Mouse (Mus musculus) common myeloid progenitor, adult 5-6 weeks (primary cell): Measurements from ENCODE around the gene Fbxo31. TPM values are rescaled to one million over a fixed set of nuclear protein-coding genes. Genes with fewer than 3 reads are reported as not detected.
A peak's percentile ranks its signal among the peaks of the same experiment; 100 is the strongest.
"Not testable (repeated sequence)": the region's sequence is repeated elsewhere in the genome, so short reads cannot be mapped to it uniquely, and the experiment has no call there.

Source experiments
- ATAC-seq: replicated peaks from 2 replicates; pipeline ENCODE4 v1.8.0; 2016; ENCODE audit warnings: low read depth, mild to moderate bottlenecking, moderate TSS enrichment, inconsistent platforms; ENCODE audit not compliant: poor library complexity, severe bottlenecking
- total RNA-seq: library from RNA; stranded (forward); fragments of 200-1000, 187-1606 nt; gene quantifications from 2 replicates; pipeline ENCODE4 v1.2.3, GENCODE M21; 2017

Fbxo31 gene
- 6.8 and 8.8 TPM in 2 replicates for total RNA-seq

- peak; percentile 77 for ATAC-seq
These were observed at the start of gene Fbxo31 for GRCm38 (mm10) chr8:121578676-121579451. TSS of gene Fbxo31 (minus strand) at chr8:121578806.

- ATAC-seq, result no peak
These were observed 44.4 kb upstream of the Fbxo31 start for GRCm38 (mm10) chr8:121623043-121623442.

GRCm38 (mm10) chr8:121621879-121622278 is 43.3 kb upstream of the Fbxo31 start:
- no peak for ATAC-seq

- no peak for ATAC-seq
These were observed 42.4 kb upstream of the Fbxo31 start for GRCm38 (mm10) chr8:121620801-121621516.

GRCm38 (mm10) chr8:121619401-121619995 is 40.9 kb upstream of the Fbxo31 start:
- no peak for ATAC-seq

- no peak for ATAC-seq
These were observed 34.8 kb upstream of the Fbxo31 start for GRCm38 (mm10) chr8:121613419-121613818.

GRCm38 (mm10) chr8:121609916-121610315 is 31.3 kb upstream of the Fbxo31 start:
- no peak for ATAC-seq

GRCm38 (mm10) chr8:121609251-121609650 is 30.6 kb upstream of the Fbxo31 start:
- no peak for ATAC-seq

GRCm38 (mm10) chr8:121607661-121608060 is 29.1 kb upstream of the Fbxo31 start:
- ATAC-seq, result 0 out of 2 replicates have a peak, but pooled peaks have one; percentile 24

- no peak for ATAC-seq
These were observed 25.2 kb upstream of the Fbxo31 start for GRCm38 (mm10) chr8:121603801-121604200.

GRCm38 (mm10) chr8:121602860-121603259 is 24.3 kb upstream of the Fbxo31 start:
- peak; percentile 83 for ATAC-seq

GRCm38 (mm10) chr8:121602411-121602810 is 23.8 kb upstream of the Fbxo31 start:
- ATAC-seq, result no peak

- no peak for ATAC-seq
These were observed 21.2 kb upstream of the Fbxo31 start for GRCm38 (mm10) chr8:121599842-121600241.

GRCm38 (mm10) chr8:121598892-121599291 is 20.3 kb upstream of the Fbxo31 start:
- ATAC-seq, result peak; percentile 67

GRCm38 (mm10) chr8:121598190-121598589 is 19.6 kb upstream of the Fbxo31 start:
- ATAC-seq, result no peak

- not testable (repeated sequence) for ATAC-seq
These were observed 18.9 kb upstream of the Fbxo31 start for GRCm38 (mm10) chr8:121597492-121597891.

GRCm38 (mm10) chr8:121593983-121594382 is 15.4 kb upstream of the Fbxo31 start:
- no peak for ATAC-seq

GRCm38 (mm10) chr8:121593293-121593692 is 14.7 kb upstream of the Fbxo31 start:
- no peak for ATAC-seq

GRCm38 (mm10) chr8:121591178-121592066 is 12.8 kb upstream of the Fbxo31 start:
- peak; percentile 69 for ATAC-seq
